Mouse (Mus musculus): Measurements from ENCODE around the gene Irak2.

DNA sequence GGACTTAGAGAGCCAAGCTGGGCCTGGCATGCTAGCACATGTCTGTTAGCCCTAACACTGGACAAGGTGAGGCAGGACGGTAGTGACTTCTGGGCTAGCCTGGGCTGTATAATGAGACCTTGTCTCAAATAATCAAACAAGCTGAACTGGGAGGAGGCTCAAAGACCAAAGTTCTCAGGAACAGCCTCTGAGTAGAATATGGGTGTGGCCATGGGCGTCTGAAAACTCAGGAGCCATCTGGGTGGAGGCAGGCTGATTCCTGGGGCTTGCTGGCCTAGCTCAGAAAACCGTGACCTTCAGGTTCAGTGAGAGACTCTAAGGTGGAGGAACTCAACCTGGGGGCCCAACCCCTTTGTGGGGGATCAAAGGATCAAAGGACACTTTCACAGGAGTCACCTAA is 13.4 kb downstream of the Irak2 start:
- TF ChIP-seq CTCF (IDR thresholded peaks at IDR 0.05; ENCODE audit: control insufficient read depth, insufficient read depth, low read length): no peak
- no peak for TF ChIP-seq POLR2A (IDR thresholded peaks at IDR 0.05; ENCODE audit: borderline replicate concordance, control insufficient read depth, low read depth, low read length)
